Mouse (Mus musculus) heart, embryonic 16.5 days (tissue): ENCODE measurements at regions not wholly inside any gene's neighbourhood (a gene's known extent, or its start where the extent isn't known, plus 50 kb on each side); places are given as distances from the start of the nearest gene placed in this dataset.

Source experiments
- ATAC-seq: fragments of 200-750 bp; cut with Nextera tagmentation; replicated peaks from 2 replicates; pipeline ENCODE4 v1.8.0; 2017; ENCODE audit warnings: moderate number of reproducible peaks; ENCODE audit not compliant: insufficient read depth, low FRiP score; ENCODE audit errors: extremely low read depth
- H3K27ac ChIP-seq: fragments of 300-500 bp; sonication (generic); 2 replicates; pipeline ENCODE4 v1.5.1; 2014; ENCODE audit warnings: mild to moderate bottlenecking, low read length, control low read depth, moderate library complexity
- H3K27me3 ChIP-seq: fragments of 300-500 bp; sonication (generic); 2 replicates; pipeline ENCODE4 v1.6.1; 2014; ENCODE audit warnings: low read length, mixed read lengths; ENCODE audit not compliant: control insufficient read depth, insufficient read depth
- H3K36me3 ChIP-seq: fragments of 300-500 bp; sonication (generic); 2 replicates; pipeline ENCODE4 v1.6.1; 2014; ENCODE audit not compliant: control insufficient read depth, insufficient read depth
- H3K4me1 ChIP-seq: fragments of 300-500 bp; sonication (generic); 2 replicates; pipeline ENCODE4 v1.6.1; 2014; ENCODE audit warnings: low read length, mixed read lengths; ENCODE audit not compliant: control insufficient read depth, insufficient read depth
- H3K4me2 ChIP-seq: fragments of 300-500 bp; sonication (generic); 2 replicates; pipeline ENCODE4 v1.6.1; 2014; ENCODE audit warnings: low read depth, mild to moderate bottlenecking, control low read depth, low read length
- H3K4me3 ChIP-seq: fragments of 300-500 bp; sonication (generic); 2 replicates; pipeline ENCODE4 v1.5.1; 2014; ENCODE audit warnings: mild to moderate bottlenecking, control low read depth, low read length
- H3K9ac ChIP-seq: fragments of 300-500 bp; sonication (generic); 2 replicates; pipeline ENCODE4 v1.6.1; 2014; ENCODE audit warnings: low read length, control low read depth
- H3K9me3 ChIP-seq: fragments of 300-500 bp; sonication (generic); replicated peaks from 2 replicates; pipeline ENCODE4 v1.6.1; 2016; ENCODE audit warnings: low read length; ENCODE audit not compliant: control insufficient read depth
- WGBS: fragments of 180-500 bp; shearing (Covaris S2); extraction: QIAGEN DNeasy Blood & Tissue Kit; methylation state at CpG from one replicate; pipeline ENCODE4 v1.1.7; 2014; 5-methylcytosine and 5-hydroxymethylcytosine counted together

GRCm38 (mm10) chr1:177620501-177621099, 109.0 kb upstream of the 1700016C15Rik start:
- H3K27me3 ChIP-seq: no peaks in the 10 kb centered on the region
- no peak overlapping the region for H3K27ac ChIP-seq
- no peak for ATAC-seq
- no peaks in the 10 kb centered on the region for H3K36me3 ChIP-seq
- H3K4me2 ChIP-seq: no peak overlapping the region
- H3K9me3 ChIP-seq: no peaks in the 10 kb centered on the region
- H3K9ac ChIP-seq: no peak overlapping the region
- 84% methylated on average over 15 of the region's 15 CpGs for WGBS
- peaks cover 12% of the 10 kb centered on the region for H3K4me1 ChIP-seq
- H3K4me3 ChIP-seq: no peak overlapping the region

- WGBS: 88% methylated on average over 17 of the region's 17 CpGs
Observed at GRCm38 (mm10) chr1:177621854-177622590, 107.6 kb upstream of the 1700016C15Rik start.

GRCm38 (mm10) chr1:177623304-177623726, 106.3 kb upstream of the 1700016C15Rik start:
- no peaks in the 10 kb centered on the region for H3K36me3 ChIP-seq
- peak; percentile 85 for ATAC-seq
- 9% methylated on average over 6 of the region's 6 CpGs for WGBS

More at GRCm38 (mm10) chr1:177621854-177622590, 107.6 kb upstream of the 1700016C15Rik start:
- Histone ChIP-seq H3K4me1 (peaks cover 12% of the 10 kb centered on the region), H3K27ac (no peak overlapping the region), H3K9ac (no peak overlapping the region), H3K36me3 (no peaks in the 10 kb centered on the region), H3K4me2 (no peak overlapping the region), H3K27me3 (no peaks in the 10 kb centered on the region), H3K9me3 (no peaks in the 10 kb centered on the region), H3K4me3 (no peak overlapping the region)
- ATAC-seq: no peak

GRCm38 (mm10) chr1:177623735-177624134, 105.9 kb upstream of the 1700016C15Rik start:
- Histone ChIP-seq H3K4me2 (no peak overlapping the region), H3K27me3 (no peaks in the 10 kb centered on the region), H3K9me3 (no peaks in the 10 kb centered on the region), H3K27ac (peak overlapping the region; percentile 34; the same call in 1 of the 2 replicates), H3K36me3 (no peaks in the 10 kb centered on the region), H3K9ac (no peak overlapping the region), H3K4me1 (peaks cover 12% of the 10 kb centered on the region), H3K4me3 (no peak overlapping the region)
- ATAC-seq: no peak
- 54% methylated on average over 6 of the region's 6 CpGs for WGBS

More at GRCm38 (mm10) chr1:177623304-177623726, 106.3 kb upstream of the 1700016C15Rik start:
- Histone ChIP-seq H3K4me3 (no peak overlapping the region), H3K4me1 (peaks cover 12% of the 10 kb centered on the region), H3K9me3 (no peaks in the 10 kb centered on the region), H3K4me2 (no peak overlapping the region), H3K27me3 (no peaks in the 10 kb centered on the region), H3K27ac (peak overlapping the region; percentile 75), H3K9ac (no peak overlapping the region; the same call in 1 of the 2 replicates)

- H3K4me2 ChIP-seq: no peak overlapping the region
- peaks cover 12% of the 10 kb centered on the region for H3K4me1 ChIP-seq
- 91% methylated on average over 4 of the region's 4 CpGs for WGBS
- no peaks in the 10 kb centered on the region for H3K36me3 ChIP-seq
- H3K9ac ChIP-seq: no peak overlapping the region
- H3K4me3 ChIP-seq: no peak overlapping the region
- ATAC-seq: no peak
- no peaks in the 10 kb centered on the region for H3K9me3 ChIP-seq
- H3K27ac ChIP-seq: no peak overlapping the region
- no peaks in the 10 kb centered on the region for H3K27me3 ChIP-seq
Observed at GRCm38 (mm10) chr1:177627814-177628213, 101.8 kb upstream of the 1700016C15Rik start.

- Histone ChIP-seq H3K27me3 (no peaks in the 10 kb centered on the region), H3K4me3 (no peak overlapping the region), H3K36me3 (no peaks in the 10 kb centered on the region), H3K9ac (no peak overlapping the region), H3K4me2 (no peak overlapping the region), H3K27ac (no peak overlapping the region), H3K4me1 (no peaks in the 10 kb centered on the region), H3K9me3 (no peaks in the 10 kb centered on the region)
- WGBS: 78% methylated on average over 9 of the region's 9 CpGs
- no peak for ATAC-seq
Observed at GRCm38 (mm10) chr1:177633966-177634602, 95.5 kb upstream of the 1700016C15Rik start.

GRCm38 (mm10) chr1:177637061-177637460, 92.6 kb upstream of the 1700016C15Rik start:
- WGBS: 72% methylated on average over 9 of the region's 9 CpGs
- ATAC-seq: 0 out of 2 replicates have a peak, but pooled peaks have one; percentile 3
- Histone ChIP-seq H3K9me3 (no peaks in the 10 kb centered on the region), H3K4me3 (no peak overlapping the region), H3K36me3 (no peaks in the 10 kb centered on the region), H3K4me1 (no peaks in the 10 kb centered on the region), H3K4me2 (no peak overlapping the region), H3K27ac (no peak overlapping the region), H3K27me3 (no peaks in the 10 kb centered on the region), H3K9ac (no peak overlapping the region)

- Histone ChIP-seq H3K9ac (no peak overlapping the region), H3K4me1 (no peaks in the 10 kb centered on the region; the same call in 1 of the 2 replicates), H3K36me3 (no peaks in the 10 kb centered on the region), H3K4me2 (no peak overlapping the region), H3K27me3 (no peaks in the 10 kb centered on the region), H3K27ac (no peak overlapping the region), H3K4me3 (no peak overlapping the region), H3K9me3 (no peaks in the 10 kb centered on the region)
- 90% methylated on average over 10 of the region's 10 CpGs for WGBS
- no peak for ATAC-seq
Observed at GRCm38 (mm10) chr1:177638381-177638780, 91.2 kb upstream of the 1700016C15Rik start.
